Mouse (Mus musculus): ENCODE data around the gene Runx2. TPM values are rescaled to one million over a fixed set of nuclear protein-coding genes. Genes with fewer than 3 reads are reported as not detected.

Runx2 gene
- polyA plus RNA-seq, 1 experiment from 2014 or later = 28.9 TPM

- DNase-seq (ENCODE audit: low spot score) (no peak), ATAC-seq (ENCODE audit: low read depth) (no peak)
- peak overlapping the region; percentile 89 for H3K4me2 ChIP-seq (ENCODE audit: low read depth, low read length)
- WGBS = 5% methylated on average over 23 of the region's 23 CpGs
- no peaks in the 10 kb centered on the region for H3K36me3 ChIP-seq (ENCODE audit: control insufficient read depth, insufficient read depth, low read length)
- peak overlapping the region; percentile 71 for H3K4me3 ChIP-seq (ENCODE audit: low read depth, low read length)
- peak overlapping the region; percentile 92 for H3K9ac ChIP-seq (ENCODE audit: low read depth, low read length)
- H3K27me3 ChIP-seq (replicated peaks; ENCODE audit: control insufficient read depth, insufficient read depth, low read length) = peaks cover 22% of the 10 kb centered on the region
- peaks cover 10% of the 10 kb centered on the region for H3K4me1 ChIP-seq (ENCODE audit: control insufficient read depth, insufficient read depth, low read length)
- H3K9me3 ChIP-seq (ENCODE audit: control insufficient read depth, low read length) = no peaks in the 10 kb centered on the region
- peak overlapping the region; percentile 93 for H3K27ac ChIP-seq (replicated peaks; ENCODE audit: low read depth, low read length)
These were observed 80.9 kb downstream of the Runx2 start for GRCm38 (mm10) chr17:44733544-44734310.

GRCm38 (mm10) chr17:44728464-44728863 lies 86.1 kb downstream of the Runx2 start:
- DNase-seq (ENCODE audit: low spot score) (no peak), ATAC-seq (ENCODE audit: low read depth) (no peak)
- Histone ChIP-seq H3K9me3 (ENCODE audit: control insufficient read depth, low read length) (no peaks in the 10 kb centered on the region), H3K9ac (ENCODE audit: low read depth, low read length) (no peak overlapping the region), H3K27me3 (replicated peaks; ENCODE audit: control insufficient read depth, insufficient read depth, low read length) (peaks cover 4% of the 10 kb centered on the region), H3K4me1 (ENCODE audit: control insufficient read depth, insufficient read depth, low read length) (peaks cover 10% of the 10 kb centered on the region; the same call in 1 of the 2 replicates), H3K27ac (replicated peaks; ENCODE audit: low read depth, low read length) (no peak overlapping the region), H3K36me3 (ENCODE audit: control insufficient read depth, insufficient read depth, low read length) (peaks cover 5% of the 10 kb centered on the region; the same call in 1 of the 2 replicates), H3K4me2 (ENCODE audit: low read depth, low read length) (no peak overlapping the region), H3K4me3 (ENCODE audit: low read depth, low read length) (no peak overlapping the region)
- 30% methylated on average over 2 of the region's 2 CpGs for WGBS

- Histone ChIP-seq H3K9me3 (ENCODE audit: control insufficient read depth, low read length) (no peaks in the 10 kb centered on the region), H3K27me3 (replicated peaks; ENCODE audit: control insufficient read depth, insufficient read depth, low read length) (0 out of 2 replicates have a peak, but pooled peaks cover 3% of the 10 kb centered on the region), H3K9ac (ENCODE audit: low read depth, low read length) (no peak overlapping the region), H3K4me3 (ENCODE audit: low read depth, low read length) (no peak overlapping the region), H3K36me3 (ENCODE audit: control insufficient read depth, insufficient read depth, low read length) (peaks cover 5% of the 10 kb centered on the region; the same call in 1 of the 2 replicates), H3K4me1 (ENCODE audit: control insufficient read depth, insufficient read depth, low read length) (peaks cover 9% of the 10 kb centered on the region; the same call in 1 of the 2 replicates), H3K4me2 (ENCODE audit: low read depth, low read length) (no peak overlapping the region), H3K27ac (replicated peaks; ENCODE audit: low read depth, low read length) (no peak overlapping the region)
- ATAC-seq (ENCODE audit: low read depth) = no peak
- no peak for DNase-seq (ENCODE audit: low spot score)
These were observed 86.9 kb downstream of the Runx2 start for GRCm38 (mm10) chr17:44727675-44728074.

GRCm38 (mm10) chr17:44724805-44725480 lies 89.7 kb downstream of the Runx2 start:
- Histone ChIP-seq H3K4me2 (ENCODE audit: low read depth, low read length) (peak overlapping the region; percentile 37), H3K9me3 (ENCODE audit: control insufficient read depth, low read length) (no peaks in the 10 kb centered on the region), H3K27ac (replicated peaks; ENCODE audit: low read depth, low read length) (peak overlapping the region; percentile 44; the same call in 1 of the 2 replicates), H3K36me3 (ENCODE audit: control insufficient read depth, insufficient read depth, low read length) (peaks cover 9% of the 10 kb centered on the region; the same call in 1 of the 2 replicates), H3K27me3 (replicated peaks; ENCODE audit: control insufficient read depth, insufficient read depth, low read length) (no peaks in the 10 kb centered on the region), H3K4me3 (ENCODE audit: low read depth, low read length) (peak overlapping the region; percentile 4; the same call in 1 of the 2 replicates), H3K4me1 (ENCODE audit: control insufficient read depth, insufficient read depth, low read length) (peaks cover 18% of the 10 kb centered on the region), H3K9ac (ENCODE audit: low read depth, low read length) (no peak overlapping the region)
- ATAC-seq (ENCODE audit: low read depth) = no peak
- 66% methylated on average over 16 of the region's 16 CpGs for WGBS
- DNase-seq (ENCODE audit: low spot score) = no peak

GRCm38 (mm10) chr17:44724255-44724654 lies 90.3 kb downstream of the Runx2 start:
- no peaks in the 10 kb centered on the region for H3K27me3 ChIP-seq (replicated peaks; ENCODE audit: control insufficient read depth, insufficient read depth, low read length)
- DNase-seq (ENCODE audit: low spot score) (peak; percentile 47), ATAC-seq (ENCODE audit: low read depth) (no peak)
- peak overlapping the region; percentile 44; the same call in 1 of the 2 replicates for H3K27ac ChIP-seq (replicated peaks; ENCODE audit: low read depth, low read length)
- H3K9ac ChIP-seq (ENCODE audit: low read depth, low read length) = no peak overlapping the region
- peak overlapping the region; percentile 4; the same call in 1 of the 2 replicates for H3K4me3 ChIP-seq (ENCODE audit: low read depth, low read length)
- 42% methylated on average over 11 of the region's 11 CpGs for WGBS
- H3K9me3 ChIP-seq (ENCODE audit: control insufficient read depth, low read length) = no peaks in the 10 kb centered on the region
- H3K4me2 ChIP-seq (ENCODE audit: low read depth, low read length) = peak overlapping the region; percentile 37
- peaks cover 18% of the 10 kb centered on the region for H3K4me1 ChIP-seq (ENCODE audit: control insufficient read depth, insufficient read depth, low read length)
- peaks cover 9% of the 10 kb centered on the region; the same call in 1 of the 2 replicates for H3K36me3 ChIP-seq (ENCODE audit: control insufficient read depth, insufficient read depth, low read length)

GRCm38 (mm10) chr17:44722103-44722792 lies 92.3 kb downstream of the Runx2 start:
- ATAC-seq (ENCODE audit: low read depth) = no peak
- H3K27ac ChIP-seq (replicated peaks; ENCODE audit: low read depth, low read length) = peak overlapping the region; percentile 28

GRCm38 (mm10) chr17:44718591-44718990 lies 96.0 kb downstream of the Runx2 start:
- Histone ChIP-seq H3K4me2 (ENCODE audit: low read depth, low read length) (no peak overlapping the region), H3K4me3 (ENCODE audit: low read depth, low read length) (no peak overlapping the region), H3K9me3 (ENCODE audit: control insufficient read depth, low read length) (no peaks in the 10 kb centered on the region), H3K27me3 (replicated peaks; ENCODE audit: control insufficient read depth, insufficient read depth, low read length) (no peaks in the 10 kb centered on the region), H3K27ac (replicated peaks; ENCODE audit: low read depth, low read length) (no peak overlapping the region), H3K36me3 (ENCODE audit: control insufficient read depth, insufficient read depth, low read length) (peaks cover 13% of the 10 kb centered on the region; the same call in 1 of the 2 replicates), H3K9ac (ENCODE audit: low read depth, low read length) (no peak overlapping the region), H3K4me1 (ENCODE audit: control insufficient read depth, insufficient read depth, low read length) (peaks cover 19% of the 10 kb centered on the region)
- DNase-seq (ENCODE audit: low spot score) (no peak), ATAC-seq (ENCODE audit: low read depth) (no peak)
- 38% methylated on average over 6 of the region's 6 CpGs for WGBS

More at GRCm38 (mm10) chr17:44722103-44722792, 92.3 kb downstream of the Runx2 start:
- WGBS = 34% methylated on average over 8 of the region's 8 CpGs
- no peak overlapping the region for H3K4me3 ChIP-seq (ENCODE audit: low read depth, low read length)
- no peak overlapping the region for H3K4me2 ChIP-seq (ENCODE audit: low read depth, low read length)
- no peak overlapping the region for H3K9ac ChIP-seq (ENCODE audit: low read depth, low read length)
- no peaks in the 10 kb centered on the region for H3K9me3 ChIP-seq (ENCODE audit: control insufficient read depth, low read length)
- H3K36me3 ChIP-seq (ENCODE audit: control insufficient read depth, insufficient read depth, low read length) = 0 out of 2 replicates have a peak, but pooled peaks cover 6% of the 10 kb centered on the region
- DNase-seq (ENCODE audit: low spot score) = peak; percentile 80
- H3K4me1 ChIP-seq (ENCODE audit: control insufficient read depth, insufficient read depth, low read length) = peaks cover 27% of the 10 kb centered on the region
- no peaks in the 10 kb centered on the region for H3K27me3 ChIP-seq (replicated peaks; ENCODE audit: control insufficient read depth, insufficient read depth, low read length)

- peaks cover 20% of the 10 kb centered on the region for H3K4me1 ChIP-seq (ENCODE audit: control insufficient read depth, insufficient read depth, low read length)
- no peak overlapping the region for H3K27ac ChIP-seq (replicated peaks; ENCODE audit: low read depth, low read length)
- peaks cover 13% of the 10 kb centered on the region; the same call in 1 of the 2 replicates for H3K36me3 ChIP-seq (ENCODE audit: control insufficient read depth, insufficient read depth, low read length)
- no peaks in the 10 kb centered on the region for H3K9me3 ChIP-seq (ENCODE audit: control insufficient read depth, low read length)
- whole genome bisulfite sequencing = 29% methylated on average over 6 of the region's 6 CpGs
- H3K4me2 ChIP-seq (ENCODE audit: low read depth, low read length) = no peak overlapping the region
- no peak overlapping the region for H3K4me3 ChIP-seq (ENCODE audit: low read depth, low read length)
- no peaks in the 10 kb centered on the region for H3K27me3 ChIP-seq (replicated peaks; ENCODE audit: control insufficient read depth, insufficient read depth, low read length)
- H3K9ac ChIP-seq (ENCODE audit: low read depth, low read length) = no peak overlapping the region
- ATAC-seq (ENCODE audit: low read depth) (no peak), DNase-seq (ENCODE audit: low spot score) (peak; percentile 28)
These were observed 96.6 kb downstream of the Runx2 start for GRCm38 (mm10) chr17:44718036-44718435.

All from embryonic facial prominence, embryonic 14.5 days (tissue).